Mouse (Mus musculus): ENCODE data around the gene Glt28d2. TPM values are rescaled to one million over a fixed set of nuclear protein-coding genes. Genes with fewer than 3 reads are reported as not detected.

The Glt28d2 gene
- polyA plus RNA-seq, 1 experiment = 0.39 TPM

DNA sequence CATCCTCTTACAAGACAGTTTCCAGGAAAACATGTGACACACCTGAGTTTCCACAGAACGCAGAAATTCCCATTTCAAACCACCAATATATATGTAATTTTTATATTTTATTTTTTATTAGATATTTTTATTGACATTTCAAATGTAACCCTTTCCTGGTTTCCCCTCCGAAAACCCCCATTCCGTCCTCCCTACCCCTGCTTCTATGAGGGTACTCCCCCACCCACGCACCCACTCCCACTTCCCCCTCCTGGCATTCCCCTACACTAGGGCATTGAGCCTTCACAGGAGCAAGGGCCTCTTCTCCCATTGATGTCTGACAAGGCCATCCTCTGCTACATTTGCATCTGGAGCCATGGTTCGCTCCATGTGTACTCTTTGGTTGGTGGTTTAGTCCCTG is 7.7 kb upstream of the Glt28d2 start:
- H3K27ac ChIP-seq (ENCODE audit: insufficient read depth, low read length) = no peak overlapping the region
- no peak for DNase-seq
- TF ChIP-seq CTCF (IDR thresholded peaks at IDR 0.05; ENCODE audit: borderline replicate concordance, insufficient read depth, low read depth, low read length) (no peak), POLR2A (IDR thresholded peaks at IDR 0.05; ENCODE audit: borderline replicate concordance, insufficient read depth, low read length) (no peak)
- H3K4me3 ChIP-seq (replicated peaks; ENCODE audit: insufficient read depth, low read depth, low read length) = no peak overlapping the region
- H3K4me1 ChIP-seq (ENCODE audit: control insufficient read depth, insufficient read depth, low read length) = no peaks in the 10 kb centered on the region
- WGBS = 96% methylated on average over 5 of the region's 5 CpGs
- H3K27me3 ChIP-seq (ENCODE audit: control insufficient read depth, insufficient read depth, low read length) = no peaks in the 10 kb centered on the region

- Histone ChIP-seq H3K4me3 (replicated peaks; ENCODE audit: insufficient read depth, low read depth, low read length) (no peak overlapping the region), H3K27me3 (ENCODE audit: control insufficient read depth, insufficient read depth, low read length) (no peaks in the 10 kb centered on the region; the same call in 1 of the 2 replicates), H3K27ac (ENCODE audit: insufficient read depth, low read length) (no peak overlapping the region), H3K4me1 (ENCODE audit: control insufficient read depth, insufficient read depth, low read length) (no peaks in the 10 kb centered on the region)
- 52% methylated on average over 1 of the region's 1 CpGs for WGBS
- no peak for DNase-seq
- TF ChIP-seq CTCF (IDR thresholded peaks at IDR 0.05; ENCODE audit: borderline replicate concordance, insufficient read depth, low read depth, low read length) (no peak), POLR2A (IDR thresholded peaks at IDR 0.05; ENCODE audit: borderline replicate concordance, insufficient read depth, low read length) (no peak)
These were observed 4.3 kb upstream of the Glt28d2 start for GRCm38 (mm10) chr3:85891571-85891970.

DNA sequence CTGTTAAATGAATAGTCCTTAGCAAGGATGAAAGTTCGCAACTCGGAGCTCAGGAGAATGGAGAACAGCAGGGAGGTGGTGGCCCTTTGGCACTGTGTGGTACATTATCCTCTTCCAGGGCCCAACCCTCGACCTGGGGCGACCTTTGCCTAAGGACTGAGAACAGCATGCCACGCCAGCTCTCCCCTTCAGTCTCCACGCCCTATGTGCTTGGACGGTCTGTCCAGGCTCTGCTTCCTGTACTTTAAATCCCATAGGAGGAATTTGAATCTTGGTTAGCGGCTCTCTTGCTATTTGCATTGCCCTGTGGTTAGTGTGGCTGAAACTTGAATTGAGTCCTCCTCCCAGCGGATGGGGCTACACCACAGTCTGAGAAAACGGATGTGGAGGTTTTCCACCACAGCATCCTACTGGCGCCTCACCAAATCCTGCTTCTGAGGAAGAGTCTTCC is 930 bp upstream of the Glt28d2 start:
- peak; percentile 13 for DNase-seq
- Histone ChIP-seq H3K4me3 (replicated peaks; ENCODE audit: insufficient read depth, low read depth, low read length) (no peak overlapping the region), H3K27ac (ENCODE audit: insufficient read depth, low read length) (no peak overlapping the region), H3K4me1 (ENCODE audit: control insufficient read depth, insufficient read depth, low read length) (no peaks in the 10 kb centered on the region), H3K27me3 (ENCODE audit: control insufficient read depth, insufficient read depth, low read length) (no peaks in the 10 kb centered on the region; the same call in 1 of the 2 replicates)
- 23% methylated on average over 11 of the region's 11 CpGs for WGBS
- TF ChIP-seq CTCF (IDR thresholded peaks at IDR 0.05; ENCODE audit: borderline replicate concordance, insufficient read depth, low read depth, low read length) (no peak), POLR2A (IDR thresholded peaks at IDR 0.05; ENCODE audit: borderline replicate concordance, insufficient read depth, low read length) (no peak)

- Histone ChIP-seq H3K27me3 (ENCODE audit: control insufficient read depth, insufficient read depth, low read length) (no peaks in the 10 kb centered on the region; the same call in 1 of the 2 replicates), H3K27ac (ENCODE audit: insufficient read depth, low read length) (no peak overlapping the region), H3K4me3 (replicated peaks; ENCODE audit: insufficient read depth, low read depth, low read length) (peak overlapping the region; percentile 33), H3K4me1 (ENCODE audit: control insufficient read depth, insufficient read depth, low read length) (no peaks in the 10 kb centered on the region)
- no peak for TF ChIP-seq CTCF (IDR thresholded peaks at IDR 0.05; ENCODE audit: borderline replicate concordance, insufficient read depth, low read depth, low read length)
- TF ChIP-seq POLR2A (IDR thresholded peaks at IDR 0.05; ENCODE audit: borderline replicate concordance, insufficient read depth, low read length) = no peak
- DNase-seq = peak in 1 of 2 experiments; percentile 8
- 5% methylated on average over 22 of the region's 22 CpGs for WGBS
These were observed 579 bp downstream of the Glt28d2 start for GRCm38 (mm10) chr3:85886636-85887238.

DNA sequence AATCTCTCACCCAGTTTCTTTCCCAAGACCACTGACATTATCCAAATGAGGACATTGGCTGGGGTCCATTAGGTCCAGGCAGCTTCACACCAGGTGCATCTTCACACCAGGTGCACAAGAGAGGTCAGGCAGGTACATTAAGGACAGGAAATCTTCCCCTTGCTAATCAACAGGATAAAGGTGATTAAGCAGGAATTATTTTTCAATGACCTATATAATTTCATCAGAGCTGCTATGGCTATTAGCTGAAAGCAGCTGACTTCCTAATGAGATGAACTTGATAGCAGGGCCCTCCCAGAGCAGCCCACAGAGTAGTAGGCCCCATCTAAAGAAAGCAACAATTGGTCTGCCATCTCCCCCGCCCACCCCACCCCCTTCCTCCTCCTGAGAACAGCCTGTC is 1.4 kb downstream of the Glt28d2 start:
- Histone ChIP-seq H3K4me1 (ENCODE audit: control insufficient read depth, insufficient read depth, low read length) (no peaks in the 10 kb centered on the region), H3K27me3 (ENCODE audit: control insufficient read depth, insufficient read depth, low read length) (no peaks in the 10 kb centered on the region; the same call in 1 of the 2 replicates), H3K4me3 (replicated peaks; ENCODE audit: insufficient read depth, low read depth, low read length) (no peak overlapping the region), H3K27ac (ENCODE audit: insufficient read depth, low read length) (no peak overlapping the region)
- TF ChIP-seq POLR2A (IDR thresholded peaks at IDR 0.05; ENCODE audit: borderline replicate concordance, insufficient read depth, low read length) = no peak
- TF ChIP-seq CTCF (IDR thresholded peaks at IDR 0.05; ENCODE audit: borderline replicate concordance, insufficient read depth, low read depth, low read length) = no peak
- DNase-seq = no peak
- 87% methylated on average over 1 of the region's 1 CpGs for WGBS

DNA sequence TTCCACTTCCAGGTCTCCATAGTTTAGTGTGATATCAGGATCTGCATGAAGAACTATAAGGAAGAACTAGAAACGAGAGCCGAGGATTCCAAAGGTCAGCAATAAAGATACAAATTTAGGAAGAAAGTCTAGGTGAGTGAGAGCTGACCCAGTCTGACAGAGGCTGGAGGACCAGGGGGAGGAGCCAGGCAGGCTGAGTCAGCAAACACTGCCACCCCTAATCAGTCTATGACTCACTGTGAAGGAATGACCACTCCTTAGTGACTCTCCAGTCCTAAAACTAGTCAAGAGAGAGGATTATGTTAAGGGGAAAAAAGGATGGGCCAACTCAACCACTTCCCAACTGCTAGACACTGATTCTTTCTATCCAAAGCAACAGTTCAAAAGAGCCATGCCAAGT is 6.6 kb downstream of the Glt28d2 start:
- no peak for DNase-seq
- Histone ChIP-seq H3K4me1 (ENCODE audit: control insufficient read depth, insufficient read depth, low read length) (no peaks in the 10 kb centered on the region), H3K4me3 (replicated peaks; ENCODE audit: insufficient read depth, low read depth, low read length) (no peak overlapping the region), H3K27me3 (ENCODE audit: control insufficient read depth, insufficient read depth, low read length) (no peaks in the 10 kb centered on the region), H3K27ac (ENCODE audit: insufficient read depth, low read length) (no peak overlapping the region)
- 97% methylated on average over 2 of the region's 2 CpGs for WGBS
- TF ChIP-seq POLR2A (IDR thresholded peaks at IDR 0.05; ENCODE audit: borderline replicate concordance, insufficient read depth, low read length) (no peak), CTCF (IDR thresholded peaks at IDR 0.05; ENCODE audit: borderline replicate concordance, insufficient read depth, low read depth, low read length) (no peak)

DNA sequence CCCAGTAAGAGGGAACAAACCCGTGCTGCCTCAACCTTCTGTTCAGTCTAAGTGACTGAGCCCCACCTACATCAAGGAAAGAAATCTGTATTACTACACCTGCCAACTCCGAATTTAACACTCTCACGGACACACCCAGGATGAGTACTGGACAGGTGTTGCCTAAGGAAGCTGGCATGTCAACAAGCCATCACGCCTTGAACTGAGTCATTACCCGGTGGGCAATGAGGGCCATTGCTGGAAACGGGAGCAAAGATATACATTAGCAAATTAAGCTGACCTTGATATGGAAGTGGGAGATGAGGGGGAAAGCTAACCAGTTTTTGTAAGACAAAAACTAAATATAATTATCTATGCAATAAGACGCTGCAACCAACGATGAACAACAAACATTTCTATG is 7.2 kb downstream of the Glt28d2 start:
- no peak overlapping the region for H3K27ac ChIP-seq (ENCODE audit: insufficient read depth, low read length)
- no peaks in the 10 kb centered on the region for H3K27me3 ChIP-seq (ENCODE audit: control insufficient read depth, insufficient read depth, low read length)
- WGBS = 89% methylated on average over 8 of the region's 8 CpGs
- no peaks in the 10 kb centered on the region for H3K4me1 ChIP-seq (ENCODE audit: control insufficient read depth, insufficient read depth, low read length)
- no peak overlapping the region for H3K4me3 ChIP-seq (replicated peaks; ENCODE audit: insufficient read depth, low read depth, low read length)
- no peak for DNase-seq
- TF ChIP-seq POLR2A (IDR thresholded peaks at IDR 0.05; ENCODE audit: borderline replicate concordance, insufficient read depth, low read length) = no peak

DNA sequence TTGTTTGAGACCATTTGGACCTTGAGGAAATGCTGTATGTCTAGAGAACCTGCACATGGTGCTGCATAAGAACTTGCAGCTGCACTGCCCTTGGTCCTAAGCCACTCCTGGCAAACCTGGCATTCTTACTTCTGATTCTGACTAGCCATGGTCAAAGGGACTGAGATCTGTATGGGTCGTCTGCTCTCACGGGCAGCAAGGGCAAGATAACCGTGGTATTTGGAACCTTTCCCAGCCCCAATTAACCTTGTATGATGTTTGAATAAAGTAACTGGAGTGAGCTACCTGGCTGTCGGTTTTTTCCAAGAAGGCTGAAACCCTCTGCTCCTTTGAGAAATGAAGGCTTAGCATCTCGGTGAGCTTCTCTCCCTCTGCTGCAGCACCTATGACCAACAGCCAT is 8.4 kb downstream of the Glt28d2 start:
- Histone ChIP-seq H3K4me3 (replicated peaks; ENCODE audit: insufficient read depth, low read depth, low read length) (no peak overlapping the region), H3K27ac (ENCODE audit: insufficient read depth, low read length) (no peak overlapping the region), H3K4me1 (ENCODE audit: control insufficient read depth, insufficient read depth, low read length) (no peaks in the 10 kb centered on the region), H3K27me3 (ENCODE audit: control insufficient read depth, insufficient read depth, low read length) (no peaks in the 10 kb centered on the region)
- DNase-seq = no peak
- no peak for TF ChIP-seq POLR2A (IDR thresholded peaks at IDR 0.05; ENCODE audit: borderline replicate concordance, insufficient read depth, low read length)
- WGBS = 59% methylated on average over 5 of the region's 5 CpGs
